Mouse (Mus musculus): ENCODE measurements around the gene Hbs1l. TPM values are rescaled to one million over a fixed set of nuclear protein-coding genes. Genes with fewer than 3 reads are reported as not detected.

Hbs1l gene
- total and polyA plus RNA-seq, 2 experiments = 17.1 to 78.1 TPM

GRCm38 (mm10) chr10:21295397-21295758 lies 401 bp upstream of the Hbs1l start:
- DNase-seq (ENCODE audit: extremely low read depth, low read depth, low spot score) = no peak
- H3K27ac ChIP-seq (replicated peaks; ENCODE audit: insufficient read depth, low read depth, low read length) = no peak overlapping the region
- WGBS = 10% methylated on average over 4 of the region's 4 CpGs
- peaks cover 8% of the 10 kb centered on the region; the same call in 1 of the 2 replicates for H3K79me2 ChIP-seq (ENCODE audit: control insufficient read depth, insufficient read depth, low read length)
- no peak for TF ChIP-seq CTCF (IDR thresholded peaks at IDR 0.05; ENCODE audit: low read depth, low read length)
- TF ChIP-seq POLR2A (IDR thresholded peaks at IDR 0.05; ENCODE audit: extremely low read depth, insufficient read depth, low read length) = no peak
- H3K9ac ChIP-seq (ENCODE audit: low read depth, low read length) = no peak overlapping the region
- H3K4me3 ChIP-seq (ENCODE audit: insufficient read depth, low read depth, low read length) = peak overlapping the region; percentile 15; the same call in 1 of the 2 replicates
- peaks cover 14% of the 10 kb centered on the region; the same call in 1 of the 2 replicates for H3K4me1 ChIP-seq (ENCODE audit: control insufficient read depth, insufficient read depth, low read length)
- H3K27me3 ChIP-seq (ENCODE audit: control insufficient read depth, insufficient read depth, low read length) = no peaks in the 10 kb centered on the region
- peaks cover 13% of the 10 kb centered on the region for H3K36me3 ChIP-seq (ENCODE audit: control insufficient read depth, insufficient read depth, low read length)

- DNase-seq (ENCODE audit: extremely low read depth, low read depth, low spot score) = no peak
- Histone ChIP-seq H3K27me3 (ENCODE audit: control insufficient read depth, insufficient read depth, low read length) (no peaks in the 10 kb centered on the region), H3K79me2 (ENCODE audit: control insufficient read depth, insufficient read depth, low read length) (peaks cover 15% of the 10 kb centered on the region; the same call in 1 of the 2 replicates), H3K36me3 (ENCODE audit: control insufficient read depth, insufficient read depth, low read length) (peaks cover 15% of the 10 kb centered on the region), H3K9ac (ENCODE audit: low read depth, low read length) (no peak overlapping the region), H3K4me1 (ENCODE audit: control insufficient read depth, insufficient read depth, low read length) (peaks cover 14% of the 10 kb centered on the region; the same call in 1 of the 2 replicates), H3K4me3 (ENCODE audit: insufficient read depth, low read depth, low read length) (no peak overlapping the region), H3K27ac (replicated peaks; ENCODE audit: insufficient read depth, low read depth, low read length) (no peak overlapping the region)
- 43% methylated on average over 2 of the region's 2 CpGs for WGBS
- TF ChIP-seq CTCF (IDR thresholded peaks at IDR 0.05; ENCODE audit: low read depth, low read length) (no peak), POLR2A (IDR thresholded peaks at IDR 0.05; ENCODE audit: extremely low read depth, insufficient read depth, low read length) (no peak)
These were observed 3.2 kb downstream of the Hbs1l start for GRCm38 (mm10) chr10:21298972-21299371.

- Histone ChIP-seq H3K27ac (replicated peaks; ENCODE audit: insufficient read depth, low read depth, low read length) (no peak overlapping the region), H3K27me3 (ENCODE audit: control insufficient read depth, insufficient read depth, low read length) (no peaks in the 10 kb centered on the region), H3K4me1 (ENCODE audit: control insufficient read depth, insufficient read depth, low read length) (peaks cover 3% of the 10 kb centered on the region; the same call in 1 of the 2 replicates), H3K4me3 (ENCODE audit: insufficient read depth, low read depth, low read length) (no peak overlapping the region), H3K36me3 (ENCODE audit: control insufficient read depth, insufficient read depth, low read length) (peaks cover 33% of the 10 kb centered on the region), H3K79me2 (ENCODE audit: control insufficient read depth, insufficient read depth, low read length) (peaks cover 10% of the 10 kb centered on the region; the same call in 1 of the 2 replicates), H3K9ac (ENCODE audit: low read depth, low read length) (no peak overlapping the region)
- no peak for TF ChIP-seq CTCF (IDR thresholded peaks at IDR 0.05; ENCODE audit: low read depth, low read length)
- TF ChIP-seq POLR2A (IDR thresholded peaks at IDR 0.05; ENCODE audit: extremely low read depth, insufficient read depth, low read length) = no peak
- DNase-seq (ENCODE audit: extremely low read depth, low read depth, low spot score) = no peak
- WGBS = 87% methylated on average over 7 of the region's 7 CpGs
These were observed 6.0 kb downstream of the Hbs1l start for GRCm38 (mm10) chr10:21301822-21302221.

- no peaks in the 10 kb centered on the region for H3K4me1 ChIP-seq (ENCODE audit: control insufficient read depth, insufficient read depth, low read length)
- TF ChIP-seq POLR2A (IDR thresholded peaks at IDR 0.05; ENCODE audit: extremely low read depth, insufficient read depth, low read length) (no peak), CTCF (IDR thresholded peaks at IDR 0.05; ENCODE audit: low read depth, low read length) (no peak)
- H3K4me3 ChIP-seq (ENCODE audit: insufficient read depth, low read depth, low read length) = no peak overlapping the region
- peaks cover 33% of the 10 kb centered on the region for H3K36me3 ChIP-seq (ENCODE audit: control insufficient read depth, insufficient read depth, low read length)
- no peak for DNase-seq (ENCODE audit: extremely low read depth, low read depth, low spot score)
- no peak overlapping the region for H3K9ac ChIP-seq (ENCODE audit: low read depth, low read length)
- no peaks in the 10 kb centered on the region for H3K27me3 ChIP-seq (ENCODE audit: control insufficient read depth, insufficient read depth, low read length)
- H3K79me2 ChIP-seq (ENCODE audit: control insufficient read depth, insufficient read depth, low read length) = peaks cover 7% of the 10 kb centered on the region; the same call in 1 of the 2 replicates
- no peak overlapping the region for H3K27ac ChIP-seq (replicated peaks; ENCODE audit: insufficient read depth, low read depth, low read length)
- WGBS = 64% methylated on average over 11 of the region's 11 CpGs
These were observed 9.2 kb downstream of the Hbs1l start for GRCm38 (mm10) chr10:21304672-21305632.

GRCm38 (mm10) chr10:21313732-21314131 lies 18.0 kb downstream of the Hbs1l start:
- DNase-seq (ENCODE audit: extremely low read depth, low read depth, low spot score) = no peak
- no peak overlapping the region for H3K27ac ChIP-seq (replicated peaks; ENCODE audit: insufficient read depth, low read depth, low read length)
- no peak overlapping the region for H3K4me3 ChIP-seq (ENCODE audit: insufficient read depth, low read depth, low read length)
- TF ChIP-seq POLR2A (IDR thresholded peaks at IDR 0.05; ENCODE audit: extremely low read depth, insufficient read depth, low read length) (no peak), CTCF (IDR thresholded peaks at IDR 0.05; ENCODE audit: low read depth, low read length) (no peak)
- no peaks in the 10 kb centered on the region for H3K4me1 ChIP-seq (ENCODE audit: control insufficient read depth, insufficient read depth, low read length)
- H3K79me2 ChIP-seq (ENCODE audit: control insufficient read depth, insufficient read depth, low read length) = peaks cover 5% of the 10 kb centered on the region; the same call in 1 of the 2 replicates
- peaks cover 19% of the 10 kb centered on the region for H3K36me3 ChIP-seq (ENCODE audit: control insufficient read depth, insufficient read depth, low read length)
- 88% methylated on average over 4 of the region's 4 CpGs for WGBS
- H3K27me3 ChIP-seq (ENCODE audit: control insufficient read depth, insufficient read depth, low read length) = no peaks in the 10 kb centered on the region
- H3K9ac ChIP-seq (ENCODE audit: low read depth, low read length) = no peak overlapping the region

Data from liver, adult 2 months (tissue).